Mouse (Mus musculus) frontal cortex, adult (tissue): Measurements from ENCODE around the gene Fads1.
"Not testable (repeated sequence)": the region's sequence is repeated elsewhere in the genome, so short reads cannot be mapped to it uniquely, and the experiment has no call there.

ENCODE experiments used
- ATAC-seq: cut with Nextera tagmentation; 2 replicates; pipeline ENCODE4 v1.9.2; 2017; ENCODE audit warnings: mild to moderate bottlenecking, moderate library complexity, mixed read lengths; ENCODE audit not compliant: low TSS enrichment

Gene Fads1

GRCm38 (mm10) chr19:10182670-10183298 lies at the start of gene Fads1:
TSS of gene Fads1 (plus strand) at chr19:10182888.
- ATAC-seq, result peak; percentile 94

- ATAC-seq, result no peak
Measured at GRCm38 (mm10) chr19:10134692-10135091, 48.0 kb upstream of the Fads1 start.

- no peak for ATAC-seq
Measured at GRCm38 (mm10) chr19:10137423-10137822, 45.3 kb upstream of the Fads1 start.

GRCm38 (mm10) chr19:10139736-10140135 lies 43.0 kb upstream of the Fads1 start:
- no peak for ATAC-seq

- ATAC-seq, result no peak
Measured at GRCm38 (mm10) chr19:10143667-10144066, 39.0 kb upstream of the Fads1 start.

- no peak for ATAC-seq
Measured at GRCm38 (mm10) chr19:10144464-10144863, 38.2 kb upstream of the Fads1 start.

- ATAC-seq, result peak; percentile 94
Measured at GRCm38 (mm10) chr19:10148555-10148954, 34.1 kb upstream of the Fads1 start.

- ATAC-seq, result no peak
Measured at GRCm38 (mm10) chr19:10149189-10149588, 33.5 kb upstream of the Fads1 start.

- peak; percentile 52; the same call in 1 of the 2 replicates for ATAC-seq
Measured at GRCm38 (mm10) chr19:10157725-10158124, 25.0 kb upstream of the Fads1 start.

GRCm38 (mm10) chr19:10163896-10164295 lies 18.8 kb upstream of the Fads1 start:
- ATAC-seq, result no peak

- ATAC-seq, result not testable (repeated sequence)
Measured at GRCm38 (mm10) chr19:10165928-10166327, 16.8 kb upstream of the Fads1 start.

GRCm38 (mm10) chr19:10167112-10167511 lies 15.6 kb upstream of the Fads1 start:
- no peak for ATAC-seq

- no peak for ATAC-seq
Measured at GRCm38 (mm10) chr19:10167951-10168350, 14.7 kb upstream of the Fads1 start.

- ATAC-seq, result no peak
Measured at GRCm38 (mm10) chr19:10168441-10168840, 14.2 kb upstream of the Fads1 start.

- no peak for ATAC-seq
Measured at GRCm38 (mm10) chr19:10169179-10169578, 13.5 kb upstream of the Fads1 start.

GRCm38 (mm10) chr19:10169692-10170330 lies 12.9 kb upstream of the Fads1 start:
- ATAC-seq, result not testable (repeated sequence)

- ATAC-seq, result no peak
Measured at GRCm38 (mm10) chr19:10170466-10170865, 12.2 kb upstream of the Fads1 start.

GRCm38 (mm10) chr19:10171359-10171758 lies 11.3 kb upstream of the Fads1 start:
- ATAC-seq, result no peak

GRCm38 (mm10) chr19:10171846-10172245 lies 10.8 kb upstream of the Fads1 start:
- peak; percentile 57 for ATAC-seq

- ATAC-seq, result no peak
Measured at GRCm38 (mm10) chr19:10173116-10173718, 9.5 kb upstream of the Fads1 start.

GRCm38 (mm10) chr19:10173844-10174539 lies 8.7 kb upstream of the Fads1 start:
- ATAC-seq, result no peak

- ATAC-seq, result no peak
Measured at GRCm38 (mm10) chr19:10174956-10175355, 7.7 kb upstream of the Fads1 start.

- no peak for ATAC-seq
Measured at GRCm38 (mm10) chr19:10176477-10176876, 6.2 kb upstream of the Fads1 start.
